Mouse (Mus musculus): ENCODE results near the gene Rps3a1. TPM values are rescaled to one million over a fixed set of nuclear protein-coding genes. Genes with fewer than 3 reads are reported as not detected.

Rps3a1 gene
- polyA plus RNA-seq (2017; shearing (Covaris generic)), result 1,828 TPM

DNA sequence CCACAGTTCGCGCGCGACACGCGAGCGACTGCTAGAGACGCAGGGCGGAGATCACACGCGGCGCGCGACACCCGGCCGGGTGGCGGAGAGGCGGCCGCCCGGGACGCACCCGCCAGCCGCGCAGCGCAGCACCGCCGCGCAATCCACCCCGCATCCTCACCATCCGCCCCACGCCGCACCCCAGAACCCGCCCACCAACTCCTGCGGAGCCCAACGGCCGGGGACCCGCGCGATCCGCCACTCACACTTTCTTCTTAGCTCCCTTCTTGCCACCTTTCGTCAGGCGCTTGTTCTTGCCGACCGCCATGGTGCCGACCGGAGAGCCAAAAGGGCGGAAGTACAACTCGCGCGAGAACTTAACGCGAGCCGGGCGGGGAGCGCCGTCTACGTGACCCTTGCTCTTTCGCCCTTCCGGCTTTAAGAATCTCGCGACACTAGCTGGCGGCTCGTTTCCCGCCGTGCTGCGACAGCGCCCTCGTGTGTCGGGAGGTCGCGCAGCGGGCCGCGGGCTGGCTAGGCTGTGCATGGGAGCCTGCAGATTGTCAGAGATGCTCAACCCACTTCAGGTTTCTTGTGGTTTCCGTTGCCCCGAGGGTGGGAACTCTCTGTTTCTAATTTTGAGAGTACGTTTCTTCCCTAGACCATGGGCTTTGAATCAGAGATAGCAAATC lies at the start of gene Rps3a1:
TSS of gene Rps3a1 (minus strand) at position 440 of the 671 bp plus-strand sequence.

Other genes with a start within 250 kb of the Rps3a1 start
- 5.3 TPM for gene Sh3d19, start 171.6 kb downstream of the Rps3a1 start, polyA plus RNA-seq (2017; shearing (Covaris generic))
- not detected for gene Prss48, start 140.2 kb downstream of the Rps3a1 start, polyA plus RNA-seq (2017; shearing (Covaris generic))
- 28.9 TPM for gene Lrba, start 82.0 kb upstream of the Rps3a1 start, polyA plus RNA-seq (2017; shearing (Covaris generic))

Measured in inflammation-experienced regulatory T-cells, adult 16 weeks (primary cell).